Mouse (Mus musculus) olfactory bulb, adult 2 months (tissue): Measurements from ENCODE around the gene Rnf114. TPM values are rescaled to one million over a fixed set of nuclear protein-coding genes. Genes with fewer than 3 reads are reported as not detected.
A peak's percentile ranks its signal among the peaks of the same experiment; 100 is the strongest.

Experiments used
- H3K27ac ChIP-seq: fragments of 200-500 bp; 2 replicates; pipeline ENCODE4 v1.5.1; 2012; ENCODE audit warnings: low read depth, low read length; ENCODE audit not compliant: insufficient read depth
- H3K4me1 ChIP-seq: fragments of 200-500 bp; 2 replicates; pipeline ENCODE4 v1.6.1; 2012; ENCODE audit warnings: low read length; ENCODE audit not compliant: control insufficient read depth, insufficient read depth
- H3K4me3 ChIP-seq: fragments of 200-500 bp; 2 replicates; pipeline ENCODE4 v1.5.1; 2012; ENCODE audit warnings: mild to moderate bottlenecking, low read depth, low read length, moderate library complexity; ENCODE audit not compliant: insufficient read depth
- CTCF ChIP-seq: fragments of 200-500 bp; IDR thresholded peaks from 2 replicates; pipeline ENCODE4 v1.5.1; 2012; ENCODE audit warnings: low read depth, mild to moderate bottlenecking, low read length, moderate library complexity; ENCODE audit not compliant: insufficient read depth
- POLR2A ChIP-seq: fragments of 200-500 bp; IDR thresholded peaks from 2 replicates; pipeline ENCODE4 v1.6.1; 2012; ENCODE audit warnings: mild to moderate bottlenecking, low read depth, low read length, moderate library complexity; ENCODE audit not compliant: insufficient read depth
- WGBS: fragments of 180-500 bp; shearing (Covaris S2); methylation state at CpG from one replicate; pipeline ENCODE4 v1.1.7; 2018; 5-methylcytosine and 5-hydroxymethylcytosine counted together
- polyA plus RNA-seq: library from polyadenylated mRNA; stranded (reverse); fragments of >200 nt; gene quantifications from 2 replicates; pipeline ENCODE4 v1.2.4, GENCODE M21; 2012; ENCODE audit warnings: low replicate concordance; ENCODE audit not compliant: missing spikeins, insufficient read depth, insufficient read length

Rnf114 gene
- polyA plus RNA-seq, 1 experiment = not detected

- Histone ChIP-seq H3K27ac (no peak overlapping the region), H3K4me1 (no peaks in the 10 kb centered on the region; the same call in 1 of the 2 replicates), H3K4me3 (no peak overlapping the region)
- TF ChIP-seq POLR2A (no peak), CTCF (no peak)
- 53% methylated on average over 5 of the region's 5 CpGs for WGBS
Observed at GRCm38 (mm10) chr2:167456361-167457020, 36.0 kb upstream of the Rnf114 start.

DNA sequence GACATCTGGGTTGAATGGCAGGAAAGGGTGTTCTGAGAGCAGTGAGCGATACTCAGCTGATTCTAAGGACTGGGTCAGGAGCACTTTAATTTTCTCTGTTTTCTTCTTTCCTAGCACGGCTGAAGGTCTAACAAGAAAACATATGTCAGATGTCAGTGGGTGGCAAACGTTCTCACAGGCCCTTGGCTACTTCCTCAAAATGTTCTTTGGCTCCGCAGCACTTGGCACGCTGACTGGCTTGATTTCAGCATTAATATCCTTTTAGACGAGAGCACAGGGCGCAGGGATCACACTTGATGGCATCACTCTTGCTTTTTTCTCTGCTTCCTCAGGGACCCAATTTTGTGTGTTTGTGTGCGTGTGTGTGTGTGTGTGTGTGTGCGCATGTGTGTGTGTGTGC, 35.2 kb upstream of the Rnf114 start:
- Histone ChIP-seq H3K4me1 (no peaks in the 10 kb centered on the region; the same call in 1 of the 2 replicates), H3K4me3 (no peak overlapping the region), H3K27ac (no peak overlapping the region)
- 67% methylated on average over 9 of the region's 9 CpGs for WGBS
- TF ChIP-seq POLR2A (no peak), CTCF (no peak)

- TF ChIP-seq POLR2A (no peak), CTCF (no peak)
- no peak overlapping the region for H3K4me3 ChIP-seq
- H3K4me1 ChIP-seq = no peaks in the 10 kb centered on the region; the same call in 1 of the 2 replicates
- 89% methylated on average over 3 of the region's 3 CpGs for WGBS
- no peak overlapping the region for H3K27ac ChIP-seq
Observed at GRCm38 (mm10) chr2:167458548-167458947, 33.9 kb upstream of the Rnf114 start.

DNA sequence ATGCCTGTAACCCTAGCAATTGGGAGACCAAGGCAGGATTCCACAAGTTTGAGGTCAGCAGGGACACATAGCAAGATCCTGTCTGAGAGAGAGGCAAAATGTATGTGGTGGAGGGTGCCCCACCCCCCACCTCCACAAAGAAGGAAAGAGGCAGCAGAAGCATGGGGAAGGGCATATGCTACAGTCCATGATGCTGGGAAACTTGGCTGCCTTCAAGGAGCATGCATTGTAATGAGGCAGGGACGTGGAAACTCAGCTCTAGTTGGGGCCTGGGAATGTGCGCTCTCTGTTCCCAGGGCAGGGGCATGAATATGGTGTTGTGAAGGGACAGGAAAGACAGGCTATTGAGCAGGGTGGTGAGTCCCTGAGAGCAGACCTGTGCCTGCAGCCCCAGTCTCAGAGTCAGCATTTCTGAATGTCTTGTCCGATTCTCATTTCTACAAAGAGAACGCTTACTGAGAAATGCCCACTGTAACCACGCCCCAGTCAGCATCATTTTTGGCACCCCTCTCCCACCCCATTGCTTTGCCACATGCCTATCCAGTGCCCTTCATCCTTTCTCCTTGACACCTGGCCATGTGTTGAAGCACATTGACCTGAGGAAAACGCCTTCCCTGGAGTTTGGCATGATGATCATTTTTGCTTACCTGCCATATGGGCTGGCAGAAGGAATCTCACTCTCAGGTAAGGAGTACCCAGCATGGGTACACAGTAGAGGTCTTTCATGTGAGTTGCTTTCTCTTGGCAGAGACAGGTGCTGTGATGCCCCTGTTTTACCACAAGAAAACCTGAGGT, 33.2 kb upstream of the Rnf114 start:
- Histone ChIP-seq H3K4me1 (no peaks in the 10 kb centered on the region; the same call in 1 of the 2 replicates), H3K4me3 (no peak overlapping the region), H3K27ac (no peak overlapping the region)
- TF ChIP-seq POLR2A (no peak), CTCF (no peak)
- WGBS = 85% methylated on average over 6 of the region's 6 CpGs

DNA sequence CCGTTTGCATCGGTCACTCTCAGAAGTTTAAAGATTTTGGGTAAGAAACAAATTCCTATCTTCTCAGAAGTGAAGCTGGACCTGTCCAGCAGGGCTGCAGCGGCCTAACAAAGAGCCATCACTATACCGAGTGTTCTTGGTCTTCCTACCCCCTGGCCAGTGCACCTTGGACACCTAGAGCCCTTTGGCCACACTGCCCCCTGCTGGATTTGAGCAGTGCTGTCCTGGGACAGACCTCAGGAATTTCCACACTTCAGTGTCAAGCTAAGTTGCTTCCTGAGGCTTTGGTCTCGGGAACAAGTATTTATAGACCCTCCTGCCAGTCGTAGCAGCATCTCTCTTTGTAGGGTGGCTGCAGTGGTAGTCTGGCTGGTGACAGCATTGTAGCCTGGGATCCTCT, 29.5 kb upstream of the Rnf114 start:
- TF ChIP-seq POLR2A (no peak), CTCF (0 out of 2 replicates have a peak, but pooled peaks have one; percentile 35)
- H3K27ac ChIP-seq = no peak overlapping the region
- 58% methylated on average over 6 of the region's 6 CpGs for WGBS
- H3K4me1 ChIP-seq = no peaks in the 10 kb centered on the region; the same call in 1 of the 2 replicates
- no peak overlapping the region for H3K4me3 ChIP-seq

GRCm38 (mm10) chr2:167463802-167464201, 28.6 kb upstream of the Rnf114 start:
- Histone ChIP-seq H3K4me1 (no peaks in the 10 kb centered on the region; the same call in 1 of the 2 replicates), H3K4me3 (no peak overlapping the region), H3K27ac (no peak overlapping the region)
- 95% methylated on average over 5 of the region's 5 CpGs for WGBS
- TF ChIP-seq CTCF (no peak), POLR2A (no peak)

- Histone ChIP-seq H3K27ac (no peak overlapping the region), H3K4me3 (no peak overlapping the region), H3K4me1 (no peaks in the 10 kb centered on the region)
- TF ChIP-seq CTCF = no peak
- no peak for TF ChIP-seq POLR2A
- 98% methylated on average over 3 of the region's 3 CpGs for WGBS
Observed at GRCm38 (mm10) chr2:167465951-167466350, 26.5 kb upstream of the Rnf114 start.

DNA sequence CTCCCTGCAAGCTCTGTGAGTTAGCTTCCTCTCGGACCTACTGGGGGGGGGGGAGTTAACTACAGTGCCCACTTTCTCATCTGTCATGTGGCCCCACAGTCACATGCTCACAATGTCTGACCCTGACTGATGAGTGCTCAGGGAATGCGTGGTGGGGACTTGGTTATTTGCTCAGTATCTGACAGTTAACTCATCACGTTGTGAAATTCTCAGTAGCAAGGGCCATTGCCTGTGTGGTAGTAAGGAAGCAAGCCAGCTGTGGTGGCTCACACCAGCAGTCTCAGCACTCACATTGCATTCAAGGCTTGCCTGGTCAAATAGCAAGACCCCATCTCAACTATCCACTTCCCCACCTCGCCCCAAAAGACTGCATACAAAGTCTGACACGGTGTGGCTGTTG, 25.2 kb upstream of the Rnf114 start:
- WGBS = 83% methylated on average over 5 of the region's 5 CpGs
- no peak for TF ChIP-seq POLR2A
- TF ChIP-seq CTCF = no peak
- H3K4me3 ChIP-seq = no peak overlapping the region
- no peak overlapping the region for H3K27ac ChIP-seq
- no peaks in the 10 kb centered on the region for H3K4me1 ChIP-seq

DNA sequence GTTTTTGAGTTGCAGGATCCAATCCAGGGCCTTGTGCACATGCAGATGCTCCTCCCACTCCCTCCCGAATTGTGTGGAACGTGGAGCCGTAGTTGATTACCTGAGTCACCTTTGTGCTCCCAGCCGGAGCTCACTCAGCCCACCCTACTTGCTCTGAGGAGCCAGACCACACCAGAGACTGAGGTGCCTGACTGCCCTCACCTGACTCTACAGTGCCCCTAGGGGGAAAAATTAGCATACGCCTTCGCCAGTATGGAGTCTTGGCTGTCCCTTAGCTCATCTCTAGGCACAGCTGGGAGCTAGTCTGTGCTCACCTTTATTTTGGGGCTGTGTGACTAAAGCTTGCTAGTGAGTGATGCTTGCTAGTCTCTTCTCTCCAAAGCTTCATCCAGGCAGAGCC, 24.0 kb upstream of the Rnf114 start:
- no peaks in the 10 kb centered on the region for H3K4me1 ChIP-seq
- H3K4me3 ChIP-seq = no peak overlapping the region
- no peak for TF ChIP-seq POLR2A
- TF ChIP-seq CTCF = no peak
- H3K27ac ChIP-seq = no peak overlapping the region
- 82% methylated on average over 6 of the region's 6 CpGs for WGBS
